Mouse (Mus musculus) E14TG2a.4 (cell line): ENCODE results near the gene Focad.

ENCODE experiments used
- CTCF ChIP-seq: conservative IDR thresholded peaks from 2 replicates; pipeline ENCODE4 v1.5.1; 2014; ENCODE audit warnings: low read length
- POU5F1 ChIP-seq: IDR thresholded peaks from 2 replicates; pipeline ENCODE4 v1.6.1; 2014; ENCODE audit warnings: low read length, borderline replicate concordance

DNA sequence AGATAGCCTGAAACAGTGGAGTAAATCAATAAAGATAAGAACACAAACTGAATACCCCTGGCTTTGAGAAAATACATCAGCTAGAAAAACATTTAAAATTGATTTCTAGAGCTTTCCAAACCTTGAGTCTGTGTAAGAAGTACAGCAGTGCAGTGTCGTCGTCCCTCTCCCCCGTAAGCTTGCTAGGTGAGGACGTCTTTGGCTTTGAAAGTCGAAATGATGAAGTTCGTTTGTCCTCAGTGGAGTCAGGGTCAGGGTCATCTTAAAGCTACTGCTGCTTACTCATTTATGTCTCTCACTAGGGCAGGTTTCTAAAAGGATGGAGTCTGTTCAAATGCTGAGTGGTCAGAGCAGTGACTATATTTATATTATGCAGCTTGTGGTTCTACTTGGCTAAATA lies 141.5 kb downstream of the Focad start:
- TF ChIP-seq CTCF (no peak), POU5F1 (no peak)
